Mouse (Mus musculus) forebrain, embryonic 14.5 days (tissue): Measurements from ENCODE around the gene Ankrd34b. TPM values are rescaled to one million over a fixed set of nuclear protein-coding genes. Genes with fewer than 3 reads are reported as not detected.
A peak's percentile ranks its signal among the peaks of the same experiment; 100 is the strongest.

Experiments used
- ATAC-seq: fragments of 200-750 bp; cut with Nextera tagmentation; 2 replicates; pipeline ENCODE4 v1.8.0; 2017; ENCODE audit warnings: mild to moderate bottlenecking, moderate library complexity
- DNase-seq: peaks from one replicate; pipeline ENCODE4 v3.0.0-alpha.2; 2015; ENCODE audit warnings: low spot score
- H3K27ac ChIP-seq: fragments of 300-500 bp; sonication (generic); 2 replicates; pipeline ENCODE4 v1.5.1; 2014; ENCODE audit warnings: low read depth, mild to moderate bottlenecking, control low read depth, low read length, moderate library complexity
- H3K27me3 ChIP-seq: fragments of 300-500 bp; sonication (generic); replicated peaks from 2 replicates; pipeline ENCODE4 v1.6.1; 2014; ENCODE audit warnings: low read length, control low read depth, mixed read lengths; ENCODE audit not compliant: control insufficient read depth, insufficient read depth
- H3K36me3 ChIP-seq: fragments of 300-500 bp; sonication (generic); 2 replicates; pipeline ENCODE4 v1.6.1; 2014; ENCODE audit warnings: low read length, control low read depth; ENCODE audit not compliant: control insufficient read depth, insufficient read depth
- H3K4me1 ChIP-seq: fragments of 300-500 bp; sonication (generic); 2 replicates; pipeline ENCODE4 v1.6.1; 2014; ENCODE audit warnings: antibody characterized with exemption, low read length, control low read depth; ENCODE audit not compliant: control insufficient read depth, insufficient read depth
- H3K4me2 ChIP-seq: fragments of 300-500 bp; sonication (generic); 2 replicates; pipeline ENCODE4 v1.6.1; 2014; ENCODE audit warnings: mild to moderate bottlenecking, control low read depth, low read length
- H3K4me3 ChIP-seq: fragments of 300-500 bp; sonication (generic); 2 replicates; pipeline ENCODE4 v1.5.1; 2014; ENCODE audit warnings: low read depth, low read length, control low read depth
- H3K9ac ChIP-seq: fragments of 300-500 bp; sonication (generic); 2 replicates; pipeline ENCODE4 v1.6.1; 2014; ENCODE audit warnings: mild to moderate bottlenecking, low read length, control low read depth, moderate library complexity
- H3K9me3 ChIP-seq: fragments of 300-500 bp; sonication (generic); replicated peaks from 2 replicates; pipeline ENCODE4 v1.6.1; 2016; ENCODE audit warnings: low read length, control low read depth, mixed read lengths; ENCODE audit not compliant: control insufficient read depth
- WGBS: fragments of 180-500 bp; shearing (Covaris S2); extraction: QIAGEN DNeasy Blood & Tissue Kit; methylation state at CpG from one replicate; pipeline ENCODE4 v1.1.7; 2014; 5-methylcytosine and 5-hydroxymethylcytosine counted together
- polyA plus RNA-seq: library from polyadenylated mRNA; unstranded; fragments of >200 nt; fragmentation: Nextera tagmentation; extraction: Ambion mirVana; gene quantifications from 2 replicates; pipeline ENCODE4 v1.2.1, GENCODE M21; 2014

Ankrd34b gene
- polyA plus RNA-seq, 1 experiment from 2014 or later: 0.22 TPM

DNA sequence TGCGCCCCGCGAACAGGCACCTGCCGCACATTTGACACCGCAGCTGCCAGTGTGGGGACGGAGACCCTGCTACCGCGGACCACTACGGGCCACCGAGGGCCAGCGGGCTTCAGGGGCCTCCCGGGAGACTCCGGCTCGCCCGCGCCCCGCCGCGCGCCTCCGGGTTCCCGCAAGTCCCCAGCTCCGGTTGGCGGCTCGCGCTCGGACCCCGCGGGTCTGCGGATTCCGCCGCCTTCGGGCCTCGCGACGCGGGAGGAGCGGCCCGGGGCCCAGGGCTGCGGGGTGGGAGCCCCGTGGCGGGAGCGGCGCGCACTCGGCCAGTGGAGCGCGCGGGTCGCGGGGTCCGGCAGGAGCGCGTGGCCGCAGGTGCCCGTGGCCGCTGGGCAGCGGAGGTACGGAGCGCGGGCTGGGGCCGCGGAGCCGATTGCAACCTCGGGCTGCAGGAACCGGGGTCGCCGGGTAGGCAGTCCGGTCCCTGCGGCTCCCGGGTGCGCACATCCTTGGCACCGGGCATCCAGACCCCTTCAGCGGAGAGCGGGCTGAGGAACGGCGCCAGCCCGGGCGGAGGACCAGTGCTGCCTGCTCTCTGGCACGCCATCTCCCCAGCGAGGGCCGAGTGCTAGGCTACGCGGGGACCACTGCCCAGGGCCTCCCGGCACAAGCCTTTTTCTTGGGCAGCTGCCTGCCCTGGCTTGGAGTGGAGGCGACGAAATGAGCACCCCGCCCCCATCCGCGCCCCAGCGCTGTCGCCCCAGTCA lies 777 bp downstream of the Ankrd34b start:
- no peaks in the 10 kb centered on the region for H3K9me3 ChIP-seq
- peaks cover 4% of the 10 kb centered on the region for H3K4me1 ChIP-seq
- ATAC-seq (peak; percentile 65), DNase-seq (peak; percentile 40)
- peaks cover 35% of the 10 kb centered on the region for H3K27me3 ChIP-seq
- H3K9ac ChIP-seq: peak overlapping the region; percentile 64
- no peaks in the 10 kb centered on the region for H3K36me3 ChIP-seq
- no peak overlapping the region for H3K27ac ChIP-seq
- WGBS: under 1% methylated on average over 75 of the region's 92 CpGs
- H3K4me2 ChIP-seq: peak overlapping the region; percentile 99
- H3K4me3 ChIP-seq: peak overlapping the region; percentile 54

DNA sequence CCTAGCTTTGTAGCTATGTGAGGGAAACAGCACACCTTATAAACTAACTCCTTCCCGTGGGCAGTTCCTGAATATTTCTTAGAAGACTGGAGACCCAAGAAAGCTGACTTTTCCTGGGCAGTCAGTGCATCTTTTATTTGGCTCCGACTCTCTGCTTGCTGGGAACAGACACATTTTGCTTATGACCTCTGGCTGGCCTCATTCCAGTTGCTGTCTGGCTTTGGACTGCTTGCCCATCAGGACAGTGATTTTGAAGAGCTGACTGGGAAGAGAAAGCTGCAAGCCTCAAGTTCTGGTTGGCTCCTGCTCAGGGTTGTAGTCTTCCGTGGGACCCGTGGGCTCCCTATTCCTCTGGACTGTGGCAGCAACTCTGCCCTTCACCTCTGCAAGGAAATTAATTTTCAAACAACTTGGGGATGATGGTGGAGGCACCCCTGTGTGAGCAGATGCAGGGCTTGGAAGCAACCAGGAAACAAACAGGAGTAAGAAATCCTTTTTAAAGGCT lies 1.7 kb downstream of the Ankrd34b start:
- 57% methylated on average over 4 of the region's 4 CpGs for WGBS
- no peak for ATAC-seq
- Histone ChIP-seq H3K27me3 (peaks cover 35% of the 10 kb centered on the region), H3K36me3 (no peaks in the 10 kb centered on the region), H3K4me2 (peak overlapping the region; percentile 99), H3K9me3 (no peaks in the 10 kb centered on the region), H3K27ac (no peak overlapping the region), H3K4me3 (peak overlapping the region; percentile 54), H3K9ac (no peak overlapping the region), H3K4me1 (peaks cover 4% of the 10 kb centered on the region)
- DNase-seq: no peak

DNA sequence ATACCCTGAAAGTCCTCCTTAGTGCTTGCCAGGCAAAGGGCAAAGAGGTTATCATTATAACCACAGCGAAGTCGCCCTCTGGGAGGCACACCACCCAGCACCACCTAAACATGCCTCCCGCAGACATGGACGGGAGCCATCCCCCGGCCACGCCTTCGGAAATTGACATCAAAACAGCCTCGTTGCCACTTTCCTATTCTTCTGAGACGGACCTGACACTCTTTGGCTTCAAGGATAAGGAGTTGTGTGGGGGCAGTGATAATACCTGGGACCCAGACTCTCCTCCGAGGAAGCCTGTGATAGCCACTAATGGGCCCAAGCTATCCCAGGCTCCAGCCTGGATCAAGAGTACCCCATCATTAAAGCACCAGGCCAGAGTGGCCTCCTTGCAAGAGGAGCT lies 13.0 kb downstream of the Ankrd34b start:
- no peak overlapping the region for H3K4me2 ChIP-seq
- no peaks in the 10 kb centered on the region for H3K27me3 ChIP-seq
- H3K9me3 ChIP-seq: no peaks in the 10 kb centered on the region
- no peak overlapping the region for H3K9ac ChIP-seq
- ATAC-seq (no peak), DNase-seq (no peak)
- no peaks in the 10 kb centered on the region for H3K4me1 ChIP-seq
- no peaks in the 10 kb centered on the region for H3K36me3 ChIP-seq
- H3K4me3 ChIP-seq: no peak overlapping the region
- H3K27ac ChIP-seq: no peak overlapping the region
- WGBS: 94% methylated on average over 10 of the region's 10 CpGs

DNA sequence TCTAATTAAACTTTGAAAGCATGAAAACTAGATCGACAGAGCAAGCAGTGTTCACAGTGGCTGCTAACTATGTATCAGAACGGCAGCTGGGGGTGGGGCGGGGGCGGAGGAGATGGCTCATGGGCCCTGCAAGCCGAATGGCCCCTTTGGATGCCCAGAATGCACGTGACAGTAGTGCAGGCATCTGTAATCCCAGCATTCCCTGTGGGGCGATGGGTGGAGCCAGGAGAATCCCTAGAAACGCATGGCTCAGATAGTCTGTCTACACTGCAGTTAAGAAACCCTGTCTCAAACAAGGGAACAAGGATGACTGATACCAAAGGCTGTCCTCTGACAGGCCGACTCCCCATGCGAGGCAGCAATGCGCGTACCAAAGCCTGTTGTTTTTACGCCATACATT lies 14.6 kb downstream of the Ankrd34b start:
- Histone ChIP-seq H3K4me1 (no peaks in the 10 kb centered on the region), H3K27ac (no peak overlapping the region), H3K36me3 (no peaks in the 10 kb centered on the region), H3K9ac (no peak overlapping the region), H3K4me3 (no peak overlapping the region), H3K27me3 (no peaks in the 10 kb centered on the region), H3K4me2 (no peak overlapping the region), H3K9me3 (no peaks in the 10 kb centered on the region)
- no peak for DNase-seq
- ATAC-seq: no peak
- WGBS: 76% methylated on average over 13 of the region's 13 CpGs

DNA sequence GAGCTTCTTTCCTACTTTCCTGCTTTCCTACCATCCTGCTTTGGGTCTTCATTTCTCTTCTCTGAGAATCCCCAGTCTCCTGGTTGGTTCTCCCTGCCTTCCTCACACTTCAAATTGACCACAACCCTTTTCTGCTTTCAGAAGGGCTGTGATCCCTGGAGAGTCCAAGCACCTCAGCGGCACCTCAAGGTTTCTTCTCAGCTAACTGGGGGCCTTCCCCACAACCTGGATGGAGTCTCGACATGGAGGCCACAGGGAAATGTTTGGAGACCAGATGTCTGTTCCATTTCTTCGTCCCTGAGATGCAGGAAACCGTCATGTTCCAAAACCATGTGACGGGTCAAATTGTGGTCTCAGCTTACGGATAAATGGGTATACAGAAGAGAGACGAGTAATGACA lies 21.2 kb downstream of the Ankrd34b start:
- WGBS: 93% methylated on average over 7 of the region's 7 CpGs
- Histone ChIP-seq H3K9me3 (no peaks in the 10 kb centered on the region), H3K4me1 (no peaks in the 10 kb centered on the region), H3K9ac (no peak overlapping the region), H3K4me2 (no peak overlapping the region), H3K36me3 (no peaks in the 10 kb centered on the region), H3K4me3 (no peak overlapping the region), H3K27ac (no peak overlapping the region), H3K27me3 (no peaks in the 10 kb centered on the region)
- DNase-seq (no peak), ATAC-seq (no peak)

DNA sequence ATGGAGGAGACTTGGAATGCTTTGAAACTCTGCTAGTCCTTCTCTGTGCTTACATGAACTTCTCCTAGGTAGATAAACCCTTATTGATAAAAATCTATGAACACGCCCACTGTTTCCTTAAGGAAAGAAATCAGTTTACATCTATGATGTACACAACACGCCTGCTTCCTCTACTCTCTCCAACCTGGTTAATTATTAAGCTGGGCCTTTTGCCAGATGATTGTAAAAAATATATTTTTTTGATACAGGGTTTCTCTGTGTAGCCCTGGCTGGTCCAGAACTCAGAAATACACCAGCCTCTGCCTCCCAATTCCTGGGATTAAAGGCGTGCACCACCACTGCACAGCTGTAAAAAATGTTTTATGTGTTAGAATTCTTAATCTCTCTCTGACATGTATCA lies 39.0 kb downstream of the Ankrd34b start:
- Histone ChIP-seq H3K27me3 (no peaks in the 10 kb centered on the region), H3K27ac (no peak overlapping the region), H3K9me3 (no peaks in the 10 kb centered on the region), H3K4me2 (no peak overlapping the region), H3K4me1 (no peaks in the 10 kb centered on the region), H3K4me3 (no peak overlapping the region), H3K9ac (no peak overlapping the region), H3K36me3 (peaks cover 3% of the 10 kb centered on the region; the same call in 1 of the 2 replicates)
- DNase-seq (no peak), ATAC-seq (no peak)
- WGBS: 92% methylated on average over 3 of the region's 3 CpGs

DNA sequence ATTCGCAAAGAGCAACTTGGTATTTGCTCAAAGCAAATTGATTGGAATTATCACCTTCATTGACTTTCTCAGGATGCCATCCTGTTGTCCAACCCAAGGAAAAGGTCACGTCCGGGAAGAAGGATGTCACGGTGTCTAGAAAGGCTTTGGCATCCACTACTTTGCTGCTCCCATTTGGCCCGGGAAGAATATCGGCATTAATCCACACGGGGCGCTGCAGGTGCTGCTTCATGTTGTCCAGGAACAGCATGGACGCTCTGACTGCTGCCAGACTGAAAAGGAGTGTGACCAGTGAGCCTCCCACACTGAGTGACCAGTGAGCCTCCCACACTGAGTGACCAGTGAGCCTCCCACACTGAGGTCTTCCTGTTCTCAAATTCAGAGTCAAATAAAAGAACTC lies 42.2 kb downstream of the Ankrd34b start:
- Histone ChIP-seq H3K9me3 (no peaks in the 10 kb centered on the region), H3K4me3 (no peak overlapping the region), H3K27me3 (no peaks in the 10 kb centered on the region), H3K36me3 (peaks cover 3% of the 10 kb centered on the region; the same call in 1 of the 2 replicates), H3K9ac (no peak overlapping the region), H3K4me2 (no peak overlapping the region), H3K27ac (no peak overlapping the region), H3K4me1 (no peaks in the 10 kb centered on the region)
- ATAC-seq: no peak
- DNase-seq: no peak
- WGBS: 69% methylated on average over 9 of the region's 9 CpGs

DNA sequence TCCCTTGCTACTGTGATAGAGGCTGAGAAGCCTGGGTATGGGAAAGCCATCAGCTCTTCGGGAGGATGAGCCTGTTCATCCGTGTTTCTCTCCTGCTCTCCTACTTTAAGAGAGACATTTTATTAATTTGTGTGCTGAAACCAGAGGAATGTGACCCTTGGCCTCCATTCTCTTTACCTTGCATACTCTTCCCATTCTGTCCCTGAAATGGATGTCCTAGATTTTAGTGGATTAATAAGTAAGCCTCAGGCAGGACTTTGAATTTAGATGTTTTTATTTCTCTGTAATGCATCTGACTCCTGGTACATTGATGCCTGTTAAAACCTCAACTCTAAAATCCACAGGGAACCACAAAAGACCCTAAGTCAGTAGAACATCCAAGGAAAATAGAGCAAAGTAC lies 43.7 kb downstream of the Ankrd34b start:
- Histone ChIP-seq H3K36me3 (peaks cover 3% of the 10 kb centered on the region; the same call in 1 of the 2 replicates), H3K27ac (no peak overlapping the region), H3K9me3 (no peaks in the 10 kb centered on the region), H3K27me3 (no peaks in the 10 kb centered on the region), H3K9ac (no peak overlapping the region), H3K4me2 (no peak overlapping the region), H3K4me3 (no peak overlapping the region), H3K4me1 (no peaks in the 10 kb centered on the region)
- ATAC-seq (no peak), DNase-seq (no peak)
- WGBS: 83% methylated on average over 2 of the region's 2 CpGs

DNA sequence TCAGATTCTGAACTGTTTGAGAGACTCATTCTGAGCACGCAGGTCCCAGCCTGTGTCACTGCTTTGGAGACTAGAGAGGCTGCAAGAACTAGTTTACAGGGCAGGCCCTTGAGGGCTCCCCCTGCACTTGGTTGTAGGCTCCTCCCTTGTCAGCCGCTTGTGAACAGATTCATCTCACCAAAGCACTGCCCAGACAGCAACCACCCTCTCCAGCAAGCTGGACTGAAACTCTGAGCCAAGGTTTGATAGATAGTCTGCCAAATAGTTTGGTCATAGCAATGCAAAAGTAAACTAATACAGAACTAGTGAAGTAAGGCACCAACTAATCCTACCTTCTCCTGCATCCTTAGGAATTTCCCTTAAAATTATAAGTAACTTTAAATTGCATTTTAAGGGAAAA lies 44.5 kb downstream of the Ankrd34b start:
- 80% methylated on average over 2 of the region's 2 CpGs for WGBS

More for the DNA sequence above, 44.5 kb downstream of the Ankrd34b start:
- Histone ChIP-seq H3K4me1 (no peaks in the 10 kb centered on the region), H3K27ac (no peak overlapping the region), H3K9ac (no peak overlapping the region), H3K27me3 (no peaks in the 10 kb centered on the region), H3K4me2 (no peak overlapping the region), H3K9me3 (no peaks in the 10 kb centered on the region), H3K4me3 (no peak overlapping the region), H3K36me3 (peaks cover 3% of the 10 kb centered on the region; the same call in 1 of the 2 replicates)
- ATAC-seq (no peak), DNase-seq (no peak)
